Mouse (Mus musculus): ENCODE results near the gene Id3.

Id3 gene

GRCm38 (mm10) chr4:136147436-136148135 is 4.3 kb downstream of the Id3 start:
- DNase-seq (ENCODE audit: low read depth, low spot score) = peak; percentile 82

GRCm38 (mm10) chr4:136148342-136149044 is 5.2 kb downstream of the Id3 start:
- DNase-seq (ENCODE audit: low read depth, low spot score) = no peak

- no peak for DNase-seq (ENCODE audit: low read depth, low spot score)
Measured at GRCm38 (mm10) chr4:136149045-136149379, 5.7 kb downstream of the Id3 start.

DNA sequence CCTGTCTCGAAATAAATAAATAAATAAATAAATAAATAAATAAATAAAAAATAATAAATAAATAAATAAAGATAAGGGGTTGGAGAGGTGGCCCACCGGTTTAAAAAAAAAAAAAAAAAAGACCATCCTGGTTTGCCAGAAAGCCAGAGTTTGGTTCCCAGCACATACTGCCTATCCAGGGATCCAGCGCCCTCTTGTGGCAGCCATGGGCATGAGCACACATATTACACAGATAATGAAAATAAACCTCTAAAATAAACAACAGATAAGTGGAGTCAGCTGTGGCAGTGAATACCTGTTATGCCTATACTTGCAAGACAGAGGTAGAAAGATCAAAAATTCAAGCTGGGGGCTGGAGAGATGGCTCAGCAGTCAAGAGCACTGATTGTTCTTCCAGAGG is 6.4 kb downstream of the Id3 start:
- DNase-seq (ENCODE audit: low read depth, low spot score) = no peak

GRCm38 (mm10) chr4:136150596-136150995 is 7.3 kb downstream of the Id3 start:
- DNase-seq (ENCODE audit: low read depth, low spot score) = no peak

- DNase-seq (ENCODE audit: low read depth, low spot score) = no peak
Measured at GRCm38 (mm10) chr4:136152821-136153220, 9.5 kb downstream of the Id3 start.

- no peak for DNase-seq (ENCODE audit: low read depth, low spot score)
Measured at GRCm38 (mm10) chr4:136154462-136154861, 11.2 kb downstream of the Id3 start.

DNA sequence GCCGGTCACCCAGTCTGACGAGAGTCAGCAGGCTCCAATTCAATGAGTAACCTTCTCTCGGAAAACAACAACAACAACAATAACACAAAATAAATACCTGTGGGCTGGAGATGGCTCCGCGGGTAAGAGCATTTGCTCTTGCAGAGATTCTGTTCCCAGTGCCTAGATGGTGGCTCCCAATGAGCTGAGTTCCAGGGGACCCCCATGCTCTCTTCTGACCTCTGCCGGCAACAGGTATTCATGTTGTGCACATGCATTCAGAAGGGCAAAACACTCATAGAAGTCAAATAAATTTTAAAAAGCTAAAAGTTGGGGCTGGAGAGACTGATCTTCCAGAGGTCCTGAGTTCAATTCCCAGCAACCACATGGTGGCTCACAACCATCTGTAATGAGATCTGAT is 15.2 kb downstream of the Id3 start:
- DNase-seq (ENCODE audit: low read depth, low spot score) = no peak

- peak; percentile 84 for DNase-seq (ENCODE audit: low read depth, low spot score)
Measured at GRCm38 (mm10) chr4:136159802-136160397, 16.6 kb downstream of the Id3 start.

DNA sequence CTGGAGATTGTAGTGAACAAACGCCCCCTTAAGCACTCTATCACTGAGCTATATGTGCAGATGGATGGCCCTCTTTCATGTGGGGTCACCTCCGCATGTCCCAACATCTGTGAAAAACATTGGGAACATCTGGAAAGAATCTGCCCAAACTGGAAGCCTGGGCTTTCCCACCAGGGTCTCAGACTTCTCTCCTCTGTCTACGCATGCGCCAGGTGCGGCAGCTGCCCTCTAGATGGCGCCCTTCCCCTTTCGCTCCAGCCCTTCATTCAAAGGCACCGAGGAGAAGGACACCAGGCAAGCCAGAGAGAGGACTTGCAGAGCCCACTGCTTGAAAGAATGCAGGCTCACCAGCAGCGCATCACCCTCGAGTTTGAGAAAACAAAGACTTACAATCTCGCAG is 20.2 kb downstream of the Id3 start:
- DNase-seq (ENCODE audit: low read depth, low spot score) = peak; percentile 83

- DNase-seq (ENCODE audit: low read depth, low spot score) = no peak
Measured at GRCm38 (mm10) chr4:136164981-136165380, 21.7 kb downstream of the Id3 start.

GRCm38 (mm10) chr4:136167701-136168100 is 24.4 kb downstream of the Id3 start:
- no peak for DNase-seq (ENCODE audit: low read depth, low spot score)

DNA sequence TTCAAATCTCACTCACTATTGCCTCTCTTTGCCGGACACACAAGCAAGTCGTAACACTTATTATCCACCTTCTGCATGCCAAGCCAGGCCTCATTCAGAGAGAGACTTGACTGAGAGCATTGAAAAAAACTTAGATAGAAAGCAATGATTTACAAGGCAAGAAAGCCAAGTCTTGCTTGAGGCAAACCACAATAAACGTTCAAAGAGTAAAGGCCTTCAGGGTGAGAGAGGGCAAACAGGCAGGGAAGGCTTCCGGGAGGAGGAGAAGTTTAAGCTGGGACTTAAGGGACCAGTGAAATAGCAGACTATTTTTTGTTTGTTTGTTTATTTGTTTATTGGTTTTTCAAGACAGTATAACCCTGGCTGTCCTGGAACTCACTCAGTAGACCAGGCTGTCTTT is 27.1 kb downstream of the Id3 start:
- DNase-seq (ENCODE audit: low read depth, low spot score) = no peak

DNA sequence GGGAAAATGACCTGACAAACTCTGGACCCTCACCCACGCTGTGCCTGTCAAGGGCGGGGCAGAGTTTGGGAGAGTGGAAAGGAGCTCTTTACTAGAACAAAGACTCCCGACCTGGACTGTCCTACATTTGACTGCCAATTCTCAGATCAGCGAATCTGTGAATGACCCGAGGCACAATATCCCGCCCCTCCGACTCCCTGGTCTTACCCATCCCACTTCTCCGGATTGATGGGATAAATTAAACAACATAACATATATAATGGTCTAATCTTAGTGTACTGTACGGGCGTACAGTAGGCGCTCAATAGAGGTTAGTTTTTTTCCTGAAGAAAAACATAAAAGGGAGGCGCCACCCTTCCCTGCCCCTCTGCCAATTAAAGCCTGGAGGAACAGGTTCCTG is 28.2 kb downstream of the Id3 start:
- DNase-seq (ENCODE audit: low read depth, low spot score) = no peak

GRCm38 (mm10) chr4:136172011-136172541 is 28.8 kb downstream of the Id3 start, which contains the start of gene E2f2:
Gene E2f2, plus strand, starts transcription at chr4:136172394.
- DNase-seq (ENCODE audit: low read depth, low spot score) = no peak

GRCm38 (mm10) chr4:136172542-136173209 is 29.4 kb downstream of the Id3 start:
- DNase-seq (ENCODE audit: low read depth, low spot score) = no peak

DNA sequence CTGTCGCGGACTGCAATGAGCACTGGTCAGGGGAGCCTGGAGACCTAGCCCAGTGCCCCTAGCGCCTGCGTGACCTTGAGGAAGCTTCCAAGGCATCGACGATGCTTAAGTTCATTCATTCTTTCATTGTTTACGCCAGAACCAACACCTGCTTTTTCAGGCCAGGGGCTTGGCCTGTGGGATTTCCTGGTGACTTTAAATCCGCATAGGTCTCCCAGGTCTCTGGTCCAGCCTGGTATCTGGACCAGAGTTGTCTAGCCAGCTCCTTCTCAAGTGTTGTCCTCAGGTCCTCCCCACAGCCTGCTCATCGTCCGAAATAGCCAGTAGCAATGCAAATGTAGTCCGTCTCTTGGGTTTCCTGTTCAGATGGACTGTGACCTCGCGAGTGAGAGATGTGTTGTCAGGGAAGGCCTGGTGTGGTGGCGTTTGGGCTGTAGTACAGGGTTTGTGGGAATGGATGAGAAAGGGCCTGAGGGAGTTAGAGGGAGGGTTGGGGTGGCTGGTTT is 30.0 kb downstream of the Id3 start:
- no peak for DNase-seq (ENCODE audit: low read depth, low spot score)

- DNase-seq (ENCODE audit: low read depth, low spot score) = no peak
Measured at GRCm38 (mm10) chr4:136174216-136175193, 31.2 kb downstream of the Id3 start.

GRCm38 (mm10) chr4:136176022-136176552 is 32.8 kb downstream of the Id3 start:
- DNase-seq (ENCODE audit: low read depth, low spot score) = no peak

GRCm38 (mm10) chr4:136177244-136177611 is 33.9 kb downstream of the Id3 start:
- no peak for DNase-seq (ENCODE audit: low read depth, low spot score)
